ENCODE assay signal across 15 mouse cellular contexts in the genomic region with DNA sequence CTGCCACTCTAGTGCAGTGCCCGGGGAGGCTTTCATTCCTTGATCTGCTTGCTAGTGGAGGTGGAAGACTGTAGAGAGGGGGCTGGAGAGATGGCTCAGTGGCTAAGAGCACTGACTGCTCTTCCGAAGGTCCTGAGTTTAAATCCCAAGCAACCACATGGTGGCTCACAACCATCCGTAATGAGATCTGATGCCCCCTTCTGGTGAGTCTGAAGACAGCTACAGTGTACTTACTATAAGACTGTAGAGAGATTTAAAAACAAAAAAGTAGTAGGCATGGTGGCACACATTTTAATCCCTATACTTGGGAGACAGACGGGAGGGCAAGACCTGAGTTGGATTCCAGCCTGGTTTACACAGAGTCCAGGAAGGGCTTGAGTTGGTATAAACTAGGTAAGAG. TPM values are rescaled to one million over a fixed set of nuclear protein-coding genes. Genes with fewer than 3 reads are reported as not detected.
DNase-seq lines count a peak whose midpoint lies in the region; ATAC-seq and TF ChIP-seq lines count a peak whose summit lies in the region.
"Had no signal": no experiment of that assay in that cellular context is flagged by ENCODE, and none has a peak within 500 bp of the region (broad histone marks: within the 10 kb centered on the region; RNA-seq: fewer than 3 reads in every experiment).

No protein-coding gene starts in this region.

- H3K9ac ChIP-seq in kidney, postnatal 0 days (ENCODE audit: low read depth, low read length): no peak overlapping the region
- H3K9ac ChIP-seq: limb, embryonic 12.5 days had no signal

- peaks cover 36% of the 10 kb centered on the region for H3K36me3 ChIP-seq in kidney, postnatal 0 days (ENCODE audit: insufficient read depth, low read length)

- WGBS in kidney, postnatal 0 days: 73% methylated on average over 4 of the region's 4 CpGs

- no peak for DNase-seq in kidney, postnatal 0 days (ENCODE audit: low spot score)
- no peak for DNase-seq in kidney, adult 11 months
- DNase-seq in 416B (ENCODE audit: low read depth): peak; percentile 61
- peak; percentile 25 to 26 for DNase-seq in B cell, adult 2 months
- DNase-seq in brain, adult 2 months (ENCODE audit: low read depth, low spot score): peak; percentile 45
- DNase-seq in urinary bladder, postnatal 25 days (ENCODE audit: low spot score): no peak
- DNase-seq in layer of hippocampus, postnatal 25 days (ENCODE audit: extremely low spot score in 1 of 2, low spot score in 1 of 2): no peak
- DNase-seq: kidney, adult 9 months; layer of hippocampus, adult 9-11 months had no signal

- no peaks in the 10 kb centered on the region for H3K27me3 ChIP-seq in kidney, postnatal 0 days (ENCODE audit: insufficient read depth, low read length)
- H3K27me3 ChIP-seq: limb, embryonic 12.5 days had no signal

- H3K4me3 ChIP-seq in kidney, postnatal 0 days (replicated peaks; ENCODE audit: low read depth, low read length): no peak overlapping the region
- H3K4me3 ChIP-seq: limb, embryonic 12.5 days had no signal

- ATAC-seq in kidney, postnatal 0 days (replicated peaks; ENCODE audit: low FRiP score, low read depth): no peak
- no peak for ATAC-seq in megakaryocyte-erythroid progenitor cell, adult 5-6 weeks (replicated peaks; ENCODE audit: low FRiP score, low TSS enrichment, poor library complexity, severe bottlenecking)

- H3K27ac ChIP-seq in kidney, postnatal 0 days: no peak overlapping the region
- H3K27ac ChIP-seq: limb, embryonic 12.5 days had no signal

- H3K4me1 ChIP-seq in kidney, postnatal 0 days (replicated peaks; ENCODE audit: insufficient read depth, low read length): no peaks in the 10 kb centered on the region

- TF ChIP-seq CTCF in kidney, postnatal 0 days (IDR thresholded peaks at IDR 0.05; ENCODE audit: low read depth): peak; percentile 77

- H3K4me2 ChIP-seq in kidney, postnatal 0 days (ENCODE audit: low read length): no peak overlapping the region
- H3K4me2 ChIP-seq: limb, embryonic 12.5 days had no signal

- H3K9me3 ChIP-seq in kidney, postnatal 0 days (replicated peaks; ENCODE audit: low read length): no peaks in the 10 kb centered on the region
- H3K9me3 ChIP-seq: limb, embryonic 12.5 days had no signal

RNA-seq across cellular contexts. Expression of gene Tomm40, which starts 2.8 kb away (rescaled TPM):
- 163 and 167 TPM in 2 replicates for polyA plus RNA-seq in kidney, postnatal 0 days (2015; fragmentation: Nextera tagmentation; extraction: Ambion mirVana)
- 111 and 140 TPM in 2 replicates for total RNA-seq in megakaryocyte-erythroid progenitor cell, adult 5-6 weeks (2014; fragmentation: Nextera tagmentation)
- 44.6 and 64.9 TPM in 2 replicates for total RNA-seq in megakaryocyte-erythroid progenitor cell, adult 5-6 weeks (2017)
- total RNA-seq in layer of hippocampus, postnatal 25 days (2021): 100 to 1,000 TPM; 109 TPM

RNA-seq across cellular contexts. Expression of gene Apoe, which starts 13.4 kb away (rescaled TPM):
- polyA plus RNA-seq in kidney, postnatal 0 days (2015; fragmentation: Nextera tagmentation; extraction: Ambion mirVana): 511 and 585 TPM in 2 replicates
- 113 and 140 TPM in 2 replicates for total RNA-seq in megakaryocyte-erythroid progenitor cell, adult 5-6 weeks (2014; fragmentation: Nextera tagmentation)
- total RNA-seq in megakaryocyte-erythroid progenitor cell, adult 5-6 weeks (2017): 556 and 867 TPM in 2 replicates
- total RNA-seq in layer of hippocampus, postnatal 25 days (2021): 1,000 to 10,000 TPM; 2,615 to 2,768 TPM

RNA-seq across cellular contexts. Expression of gene Apoc1, which starts 20.0 kb away (rescaled TPM):
- 37.1 and 48.4 TPM in 2 replicates for polyA plus RNA-seq in kidney, postnatal 0 days (2015; fragmentation: Nextera tagmentation; extraction: Ambion mirVana)
- total RNA-seq in megakaryocyte-erythroid progenitor cell, adult 5-6 weeks (2014; fragmentation: Nextera tagmentation): 2.3 and 3.6 TPM in 2 replicates
- total RNA-seq in megakaryocyte-erythroid progenitor cell, adult 5-6 weeks (2017): 15.4 TPM in 1 of 2 replicates, not detected in the other
- total RNA-seq in layer of hippocampus, postnatal 25 days (2021): 1 to 10 TPM; 4.8 to 7.5 TPM
- total RNA-seq: hematopoietic stem cell, adult 5-6 weeks had no signal

RNA-seq across cellular contexts. Expression of gene Apoc4, which starts 31.1 kb away (rescaled TPM):
- polyA plus RNA-seq in kidney, postnatal 0 days (2015; fragmentation: Nextera tagmentation; extraction: Ambion mirVana): 0.26 and 0.60 TPM in 2 replicates
- not detected in 2 replicates for total RNA-seq in megakaryocyte-erythroid progenitor cell, adult 5-6 weeks (2014; fragmentation: Nextera tagmentation)
- not detected in 2 replicates for total RNA-seq in megakaryocyte-erythroid progenitor cell, adult 5-6 weeks (2017)
- total RNA-seq in layer of hippocampus, postnatal 25 days (2021): not detected
- total RNA-seq: common myeloid progenitor, adult 5-6 weeks; hematopoietic stem cell, adult 5-6 weeks had no signal
- polyA plus RNA-seq: forebrain, embryonic 11.5 days; limb, embryonic 12.5 days had no signal

RNA-seq across cellular contexts. Expression of gene Gm44805, which starts 31.2 kb away (rescaled TPM):
- 0.79 TPM in 1 of 2 replicates, not detected in the other for polyA plus RNA-seq in kidney, postnatal 0 days (2015; fragmentation: Nextera tagmentation; extraction: Ambion mirVana)
- total RNA-seq in megakaryocyte-erythroid progenitor cell, adult 5-6 weeks (2014; fragmentation: Nextera tagmentation): not detected in 2 replicates
- not detected in 2 replicates for total RNA-seq in megakaryocyte-erythroid progenitor cell, adult 5-6 weeks (2017)
- not detected for total RNA-seq in layer of hippocampus, postnatal 25 days (2021)
- total RNA-seq: common myeloid progenitor, adult 5-6 weeks; hematopoietic stem cell, adult 5-6 weeks had no signal
- polyA plus RNA-seq: forebrain, embryonic 11.5 days; gonadal fat pad, adult 2 months; limb, embryonic 12.5 days had no signal

Comparison
In these comparisons a context has a peak if more than half of its experiments do, and no peak if none do; other contexts are left out.
1. DNase-seq: peak in 416B (single experiment), B cell, adult 2 months (2 of 2) and brain, adult 2 months (single experiment); none in kidney, postnatal 0 days (single experiment), kidney, adult 11 months (single experiment), urinary bladder, postnatal 25 days (single experiment) and layer of hippocampus, postnatal 25 days (0 of 2).